Mouse (Mus musculus): ENCODE data around the gene Btbd35f4. TPM values are rescaled to one million over a fixed set of nuclear protein-coding genes. Genes with fewer than 3 reads are reported as not detected.
"Not testable (repeated sequence)": the region's sequence is repeated elsewhere in the genome, so short reads cannot be mapped to it uniquely, and the experiment has no call there.

Gene Btbd35f4
- polyA plus RNA-seq (2016; fragmentation: Nextera tagmentation; extraction: Ambion mirVana), result not detected in 2 replicates

GRCm38 (mm10) chrX:4800196-4800595 lies at the start of gene Btbd35f4:
Btbd35f4 (plus strand) TSS chrX:4800496.
- not testable (repeated sequence) for H3K27ac ChIP-seq (replicated peaks); H3K4me2 ChIP-seq (replicated peaks); H3K9me3 ChIP-seq; H3K27me3 ChIP-seq; H3K4me3 ChIP-seq; H3K4me1 ChIP-seq; H3K36me3 ChIP-seq; H3K9ac ChIP-seq (replicated peaks); ATAC-seq (ENCODE audit: low FRiP score, low read depth)
- WGBS, result no CpG with 5 or more reads among the region's 4 CpGs

DNA sequence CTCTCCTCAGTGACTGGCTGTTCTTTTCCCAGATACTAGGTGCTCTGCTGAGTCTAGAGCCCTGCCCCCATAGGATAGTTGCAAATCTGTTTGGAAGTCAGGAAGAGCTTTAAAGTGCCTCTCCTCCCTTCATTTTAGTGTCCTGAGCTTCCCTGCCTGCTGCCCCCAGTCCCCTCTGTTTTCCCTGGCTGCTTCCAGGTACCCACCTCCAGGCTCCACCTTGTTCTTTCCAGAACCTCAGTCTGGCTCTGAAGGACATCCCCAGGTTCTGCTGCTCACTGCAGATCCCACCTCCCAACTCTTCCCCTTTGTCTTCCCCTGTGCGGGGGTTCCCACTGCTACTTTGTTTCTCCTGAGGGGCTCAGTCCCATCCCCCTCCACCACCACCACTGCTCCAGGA lies 39.7 kb downstream of the Btbd35f4 start:
- H3K9ac ChIP-seq (replicated peaks); ATAC-seq (ENCODE audit: low FRiP score, low read depth); H3K4me1 ChIP-seq; H3K9me3 ChIP-seq; H3K4me3 ChIP-seq; H3K27me3 ChIP-seq; H3K27ac ChIP-seq (replicated peaks); H3K36me3 ChIP-seq; H3K4me2 ChIP-seq (replicated peaks): not testable (repeated sequence)
- no CpG with 5 or more reads among the region's 1 CpGs for WGBS

Other genes starting within 250 kb of the Btbd35f4 start
- not detected in 2 replicates for gene Btbd35f27, start 151.6 kb downstream of the Btbd35f4 start, polyA plus RNA-seq (2016; fragmentation: Nextera tagmentation; extraction: Ambion mirVana)

All from midbrain, embryonic 12.5 days (tissue).